In the genomic region with DNA sequence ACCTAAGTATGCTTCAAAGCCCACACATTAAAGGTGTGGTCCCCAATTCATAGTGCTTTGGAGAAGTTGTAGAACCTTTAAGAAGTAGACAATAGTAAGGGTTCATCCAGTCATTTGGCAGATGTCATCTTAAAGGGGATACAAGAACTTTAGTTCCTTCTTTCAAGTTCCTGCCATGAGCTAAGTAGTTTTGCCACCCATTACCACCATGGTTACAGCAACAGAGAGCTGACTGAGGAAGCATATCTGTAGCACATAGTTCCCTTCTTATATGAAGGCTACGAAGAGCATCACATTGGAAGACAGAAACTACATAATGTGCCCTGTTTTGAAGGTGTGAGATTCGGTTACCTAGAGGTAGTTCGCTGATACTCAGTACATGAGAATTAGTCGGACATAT, we compare ENCODE assay signal across 1 mouse cellular context.
TF ChIP-seq lines count a peak whose summit lies in the region.

No protein-coding gene starts in this region.

TF ChIP-seq in MEL, 35 proteins besides CTCF, POLR2A, EP300 and RAD21 (continued from another document):
- TF ChIP-seq TBP (IDR thresholded peaks at IDR 0.05; ENCODE audit: low read depth, low read length) (no peak), POLR2AphosphoS5 (IDR thresholded peaks at IDR 0.05; ENCODE audit: borderline replicate concordance, low read depth, low read length) (no peak), BHLHE40 (IDR thresholded peaks at IDR 0.05; ENCODE audit: borderline replicate concordance, low read depth, low read length) (no peak), MAZ (IDR thresholded peaks at IDR 0.05; ENCODE audit: low read depth, low read length) (no peak), ZMIZ1 (IDR thresholded peaks at IDR 0.05; ENCODE audit: low read depth, low read length) (no peak), NELFE (IDR thresholded peaks at IDR 0.05; ENCODE audit: low read depth, low read length) (no peak)
